Mouse (Mus musculus) lung, adult 2 months (tissue): ENCODE measurements around the gene Cacna2d3.

Source experiments
- CTCF ChIP-seq: fragments of 200-500 bp; IDR thresholded peaks from 2 replicates; pipeline ENCODE4 v1.5.1; 2011; ENCODE audit warnings: mild to moderate bottlenecking, low read length, control low read depth; ENCODE audit not compliant: insufficient read depth
- POLR2A ChIP-seq: fragments of 200-500 bp; IDR thresholded peaks from 2 replicates; pipeline ENCODE4 v1.6.1; 2011; ENCODE audit warnings: low read depth, mild to moderate bottlenecking, control low read depth, low read length, borderline replicate concordance; ENCODE audit errors: extremely low read depth

GRCm38 (mm10) chr14:29267233-29267874, 454.3 kb downstream of the Cacna2d3 start:
- TF ChIP-seq POLR2A (no peak), CTCF (peak; percentile 34; the same call in 1 of the 2 replicates)
